Mouse (Mus musculus) embryonic facial prominence, embryonic 13.5 days (tissue): ENCODE data around the gene Cep162. TPM values are rescaled to one million over a fixed set of nuclear protein-coding genes. Genes with fewer than 3 reads are reported as not detected.

ENCODE experiments used
- ATAC-seq: fragments of 200-750 bp; cut with Nextera tagmentation; 2 replicates; pipeline ENCODE4 v1.8.0; 2017; ENCODE audit warnings: low read depth; ENCODE audit not compliant: insufficient number of reproducible peaks, insufficient read depth, low FRiP score, low TSS enrichment
- H3K27ac ChIP-seq: fragments of 300-500 bp; sonication (generic); 2 replicates; pipeline ENCODE4 v1.5.1; 2015; ENCODE audit warnings: moderate library complexity, mild to moderate bottlenecking, inconsistent platforms
- H3K27me3 ChIP-seq: fragments of 300-500 bp; sonication (generic); 2 replicates; pipeline ENCODE4 v1.6.1; 2015; ENCODE audit warnings: mild to moderate bottlenecking, inconsistent platforms
- H3K36me3 ChIP-seq: fragments of 300-500 bp; sonication (generic); 2 replicates; pipeline ENCODE4 v1.6.1; 2015; ENCODE audit warnings: mild to moderate bottlenecking, inconsistent platforms
- H3K4me1 ChIP-seq: fragments of 300-500 bp; sonication (generic); 2 replicates; pipeline ENCODE4 v1.6.1; 2015; ENCODE audit warnings: inconsistent platforms
- H3K4me2 ChIP-seq: fragments of 300-500 bp; sonication (generic); 2 replicates; pipeline ENCODE4 v1.6.1; 2015; ENCODE audit warnings: moderate library complexity, mild to moderate bottlenecking, inconsistent platforms
- H3K4me3 ChIP-seq: fragments of 300-500 bp; sonication (generic); 2 replicates; pipeline ENCODE4 v1.5.1; 2015; ENCODE audit warnings: mild to moderate bottlenecking, inconsistent platforms
- H3K9ac ChIP-seq: fragments of 300-500 bp; sonication (generic); 2 replicates; pipeline ENCODE4 v1.6.1; 2015; ENCODE audit warnings: mild to moderate bottlenecking, inconsistent platforms
- H3K9me3 ChIP-seq: fragments of 300-500 bp; sonication (generic); 2 replicates; pipeline ENCODE4 v1.6.1; 2016; ENCODE audit warnings: inconsistent platforms
- WGBS: fragments of 180-500 bp; shearing (Covaris S2); methylation state at CpG from one replicate; pipeline ENCODE4 v1.1.7; 2015; ENCODE audit warnings: mixed read lengths; 5-methylcytosine and 5-hydroxymethylcytosine counted together
- polyA plus RNA-seq: library from polyadenylated mRNA; unstranded; fragments of >200 nt; fragmentation: Nextera tagmentation; extraction: Ambion mirVana; gene quantifications from 2 replicates; pipeline ENCODE4 v1.2.1, GENCODE M21; 2015

The Cep162 gene
- polyA plus RNA-seq, 1 experiment from 2014 or later = 8.1 TPM

- no peak overlapping the region for H3K9ac ChIP-seq
- no peak overlapping the region for H3K4me3 ChIP-seq
- no peak overlapping the region for H3K27ac ChIP-seq
- peaks cover 26% of the 10 kb centered on the region for H3K36me3 ChIP-seq
- H3K4me1 ChIP-seq = no peaks in the 10 kb centered on the region
- WGBS = 91% methylated on average over 6 of the region's 6 CpGs
- no peak overlapping the region for H3K4me2 ChIP-seq
- no peaks in the 10 kb centered on the region for H3K9me3 ChIP-seq
- ATAC-seq = no peak
- H3K27me3 ChIP-seq = no peaks in the 10 kb centered on the region
These were observed 57.3 kb downstream of the Cep162 start for GRCm38 (mm10) chr9:87198036-87198435.

DNA sequence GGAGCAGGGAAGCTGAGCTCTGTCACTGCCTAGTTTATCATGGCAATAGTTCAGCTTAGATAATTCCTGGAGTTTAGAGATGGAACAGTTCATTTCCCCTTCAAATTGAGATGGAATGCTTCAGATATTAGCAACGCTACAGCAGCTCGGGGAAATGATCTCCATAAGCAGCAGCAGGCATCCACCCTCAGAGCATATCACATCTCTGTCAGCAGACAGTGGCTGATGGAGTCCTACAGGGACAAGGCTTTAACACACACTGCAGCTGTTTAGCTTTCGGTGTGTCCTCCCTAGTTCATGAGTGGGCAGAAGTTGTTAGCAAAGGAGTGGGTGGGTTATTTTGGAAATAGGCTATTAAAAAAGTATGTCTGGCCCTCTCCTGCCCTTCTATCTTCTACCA lies 58.1 kb downstream of the Cep162 start:
- H3K36me3 ChIP-seq = peaks cover 26% of the 10 kb centered on the region
- no peaks in the 10 kb centered on the region for H3K4me1 ChIP-seq
- H3K4me2 ChIP-seq = no peak overlapping the region
- H3K9me3 ChIP-seq = peaks cover under 1% of the 10 kb centered on the region; the same call in 1 of the 2 replicates
- no peaks in the 10 kb centered on the region for H3K27me3 ChIP-seq
- no peak overlapping the region for H3K27ac ChIP-seq
- 70% methylated on average over 3 of the region's 3 CpGs for WGBS
- H3K4me3 ChIP-seq = no peak overlapping the region
- H3K9ac ChIP-seq = no peak overlapping the region
- ATAC-seq = no peak

- Histone ChIP-seq H3K4me1 (no peaks in the 10 kb centered on the region), H3K4me2 (no peak overlapping the region), H3K9me3 (peaks cover 11% of the 10 kb centered on the region), H3K36me3 (peaks cover 45% of the 10 kb centered on the region), H3K27ac (no peak overlapping the region), H3K27me3 (no peaks in the 10 kb centered on the region), H3K9ac (no peak overlapping the region), H3K4me3 (no peak overlapping the region)
- WGBS = 26% methylated on average over 1 of the region's 1 CpGs
- no peak for ATAC-seq
These were observed 61.6 kb downstream of the Cep162 start for GRCm38 (mm10) chr9:87193721-87194120.

DNA sequence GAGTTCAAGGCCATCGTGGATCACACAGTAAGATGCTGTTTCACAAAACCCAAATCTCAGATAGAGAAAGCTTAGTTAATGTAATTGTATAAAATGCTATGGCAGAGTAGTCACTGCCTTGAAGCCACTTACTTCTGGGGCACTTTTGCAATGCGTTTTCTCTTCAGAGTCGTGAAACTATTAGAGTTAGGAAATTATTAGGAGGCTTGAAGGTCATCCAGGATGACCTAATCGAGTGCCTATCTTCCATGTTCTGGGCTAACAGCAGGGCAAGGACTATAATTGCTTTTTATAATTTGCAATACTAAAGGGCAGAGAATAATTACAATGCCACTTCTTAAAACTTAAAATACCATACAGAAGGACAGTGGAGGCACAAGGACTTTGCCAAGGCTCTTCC lies 68.0 kb downstream of the Cep162 start:
- ATAC-seq = no peak
- H3K27ac ChIP-seq = no peak overlapping the region
- H3K4me2 ChIP-seq = no peak overlapping the region
- H3K9me3 ChIP-seq = peaks cover 11% of the 10 kb centered on the region
- H3K4me3 ChIP-seq = no peak overlapping the region
- H3K36me3 ChIP-seq = peaks cover 26% of the 10 kb centered on the region
- H3K27me3 ChIP-seq = no peaks in the 10 kb centered on the region
- no peaks in the 10 kb centered on the region for H3K4me1 ChIP-seq
- H3K9ac ChIP-seq = no peak overlapping the region
- 91% methylated on average over 4 of the region's 4 CpGs for WGBS

GRCm38 (mm10) chr9:87182231-87182630 lies 73.1 kb downstream of the Cep162 start:
- no peaks in the 10 kb centered on the region for H3K36me3 ChIP-seq
- 90% methylated on average over 10 of the region's 10 CpGs for WGBS
- H3K9me3 ChIP-seq = no peaks in the 10 kb centered on the region
- ATAC-seq = no peak
- H3K4me1 ChIP-seq = no peaks in the 10 kb centered on the region
- no peak overlapping the region for H3K4me3 ChIP-seq
- H3K27me3 ChIP-seq = no peaks in the 10 kb centered on the region; the same call in 1 of the 2 replicates
- H3K27ac ChIP-seq = no peak overlapping the region
- no peak overlapping the region for H3K9ac ChIP-seq
- H3K4me2 ChIP-seq = no peak overlapping the region

DNA sequence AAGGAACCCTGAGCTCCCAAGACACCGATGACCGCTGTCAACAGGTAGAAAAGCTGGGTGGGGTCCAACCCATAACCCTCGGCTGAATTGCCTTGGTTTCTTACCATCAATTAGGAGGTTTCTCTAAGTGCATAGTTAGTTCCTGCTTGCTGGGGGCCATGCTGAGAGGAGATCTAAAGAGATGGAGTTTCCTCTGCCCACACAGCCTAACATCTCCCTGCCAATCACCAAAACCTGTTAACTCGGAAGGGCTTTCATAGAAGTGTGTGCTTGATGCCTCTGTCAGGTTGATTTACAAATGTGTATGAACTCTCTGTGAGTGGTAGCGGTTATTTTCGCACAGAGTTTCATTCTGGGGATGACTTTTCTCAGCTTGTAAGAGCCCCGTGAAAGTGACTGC lies 76.8 kb downstream of the Cep162 start:
- no peak overlapping the region for H3K4me3 ChIP-seq
- WGBS = 72% methylated on average over 7 of the region's 7 CpGs

DNA sequence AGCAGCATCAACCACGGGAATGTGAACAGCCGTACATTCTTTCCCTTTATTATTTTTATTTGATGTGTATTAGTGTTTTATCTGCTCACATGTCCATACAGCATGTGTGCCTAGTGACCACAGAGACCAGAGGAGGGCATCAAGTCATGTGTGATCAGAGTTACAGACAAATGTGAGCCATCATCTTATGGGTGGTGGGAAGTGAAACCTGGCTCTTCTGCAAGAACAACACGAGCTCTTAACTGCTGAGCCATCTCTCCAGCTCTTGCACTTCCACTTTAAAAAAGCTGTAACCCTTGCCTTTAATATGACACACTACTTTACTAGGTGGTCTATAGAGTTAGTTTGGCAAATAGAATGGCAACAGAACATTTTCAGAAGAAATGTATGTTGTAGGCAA lies 83.8 kb downstream of the Cep162 start:
- no peak overlapping the region for H3K9ac ChIP-seq
- no peak overlapping the region for H3K4me3 ChIP-seq
- no peak overlapping the region for H3K27ac ChIP-seq
- no peaks in the 10 kb centered on the region for H3K36me3 ChIP-seq
- WGBS = 80% methylated on average over 3 of the region's 3 CpGs
- no peaks in the 10 kb centered on the region; the same call in 1 of the 2 replicates for H3K4me1 ChIP-seq
- no peaks in the 10 kb centered on the region for H3K9me3 ChIP-seq
- H3K4me2 ChIP-seq = no peak overlapping the region
- ATAC-seq = no peak
- no peaks in the 10 kb centered on the region for H3K27me3 ChIP-seq

More for the DNA sequence above, 76.8 kb downstream of the Cep162 start:
- H3K27ac ChIP-seq = no peak overlapping the region
- H3K36me3 ChIP-seq = no peaks in the 10 kb centered on the region
- no peaks in the 10 kb centered on the region; the same call in 1 of the 2 replicates for H3K27me3 ChIP-seq
- H3K9ac ChIP-seq = no peak overlapping the region
- no peaks in the 10 kb centered on the region for H3K4me1 ChIP-seq
- no peak for ATAC-seq
- H3K4me2 ChIP-seq = no peak overlapping the region
- no peaks in the 10 kb centered on the region for H3K9me3 ChIP-seq

DNA sequence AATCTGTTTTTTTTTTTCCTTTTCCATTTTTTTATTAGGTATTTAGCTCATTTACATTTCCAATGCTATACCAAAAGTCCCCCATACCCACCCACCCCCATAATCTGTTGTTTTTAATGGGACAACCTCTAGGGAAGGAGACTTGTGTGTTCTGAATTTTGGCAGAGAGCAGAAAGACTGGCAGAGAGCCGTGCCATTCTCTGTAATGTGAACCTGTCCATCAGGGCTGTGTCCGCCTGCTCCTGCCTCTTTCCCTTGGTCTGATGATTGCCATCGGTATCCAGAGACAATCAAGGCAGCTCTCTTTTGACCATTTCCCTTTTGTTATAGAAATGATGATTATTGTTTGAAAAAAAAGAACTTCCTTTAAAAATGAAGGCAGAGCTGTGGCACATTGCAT lies 84.4 kb downstream of the Cep162 start:
- Histone ChIP-seq H3K4me2 (no peak overlapping the region), H3K4me3 (no peak overlapping the region), H3K27me3 (no peaks in the 10 kb centered on the region), H3K4me1 (no peaks in the 10 kb centered on the region; the same call in 1 of the 2 replicates), H3K9ac (no peak overlapping the region), H3K27ac (no peak overlapping the region), H3K36me3 (no peaks in the 10 kb centered on the region), H3K9me3 (no peaks in the 10 kb centered on the region)
- 61% methylated on average over 3 of the region's 3 CpGs for WGBS
- no peak for ATAC-seq

DNA sequence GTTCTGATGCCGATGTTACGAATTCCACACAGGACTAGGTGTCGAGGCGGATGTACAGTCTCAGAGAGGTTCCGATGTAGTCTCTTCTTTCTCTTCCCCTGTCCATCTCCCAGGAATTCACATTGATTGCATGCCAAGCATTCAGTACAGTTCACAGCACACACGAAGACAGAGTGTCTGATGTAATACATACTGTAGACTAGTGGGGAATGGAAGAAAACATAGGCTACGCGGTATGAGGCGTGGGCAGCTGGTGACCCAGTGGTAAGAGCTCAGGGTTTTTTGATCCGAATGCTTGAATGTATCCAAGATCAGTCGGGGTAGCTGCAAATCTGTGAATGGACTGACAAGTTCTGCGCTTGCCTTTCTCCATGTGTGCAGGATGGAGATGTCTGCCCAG lies 86.2 kb downstream of the Cep162 start:
- Histone ChIP-seq H3K27ac (no peak overlapping the region), H3K9ac (no peak overlapping the region), H3K27me3 (no peaks in the 10 kb centered on the region), H3K4me2 (no peak overlapping the region), H3K4me1 (no peaks in the 10 kb centered on the region; the same call in 1 of the 2 replicates), H3K4me3 (no peak overlapping the region), H3K9me3 (no peaks in the 10 kb centered on the region), H3K36me3 (no peaks in the 10 kb centered on the region)
- no peak; the same call in 1 of the 2 replicates for ATAC-seq
- 88% methylated on average over 12 of the region's 12 CpGs for WGBS

GRCm38 (mm10) chr9:87168051-87168450 lies 87.3 kb downstream of the Cep162 start:
- H3K36me3 ChIP-seq = no peaks in the 10 kb centered on the region
- WGBS = 34% methylated on average over 3 of the region's 3 CpGs
- H3K9ac ChIP-seq = no peak overlapping the region
- H3K4me2 ChIP-seq = no peak overlapping the region
- H3K27me3 ChIP-seq = no peaks in the 10 kb centered on the region
- H3K9me3 ChIP-seq = no peaks in the 10 kb centered on the region
- no peak for ATAC-seq
- H3K4me1 ChIP-seq = no peaks in the 10 kb centered on the region; the same call in 1 of the 2 replicates
- no peak overlapping the region for H3K27ac ChIP-seq
- no peak overlapping the region for H3K4me3 ChIP-seq

- 57% methylated on average over 9 of the region's 9 CpGs for WGBS
- no peaks in the 10 kb centered on the region for H3K9me3 ChIP-seq
- no peaks in the 10 kb centered on the region for H3K27me3 ChIP-seq
- no peak overlapping the region for H3K4me2 ChIP-seq
- no peak overlapping the region for H3K27ac ChIP-seq
- H3K36me3 ChIP-seq = no peaks in the 10 kb centered on the region
- H3K4me3 ChIP-seq = no peak overlapping the region
- no peak overlapping the region for H3K9ac ChIP-seq
- ATAC-seq = no peak
- no peaks in the 10 kb centered on the region; the same call in 1 of the 2 replicates for H3K4me1 ChIP-seq
These were observed 88.1 kb downstream of the Cep162 start for GRCm38 (mm10) chr9:87167001-87167830.

GRCm38 (mm10) chr9:87162559-87162958 lies 92.8 kb downstream of the Cep162 start:
- Histone ChIP-seq H3K4me1 (no peaks in the 10 kb centered on the region), H3K36me3 (no peaks in the 10 kb centered on the region), H3K4me3 (no peak overlapping the region), H3K27ac (no peak overlapping the region), H3K4me2 (no peak overlapping the region), H3K9ac (no peak overlapping the region), H3K27me3 (no peaks in the 10 kb centered on the region), H3K9me3 (no peaks in the 10 kb centered on the region)
- ATAC-seq = no peak
- 73% methylated on average over 4 of the region's 4 CpGs for WGBS
